Mouse (Mus musculus) bone marrow macrophage, adult 2 months (primary cell): ENCODE results near the gene Iqca.

Source experiments
- CTCF ChIP-seq: IDR thresholded peaks from 2 replicates; pipeline ENCODE4 v1.5.1; 2012; ENCODE audit warnings: low read depth, mild to moderate bottlenecking, low read length, moderate library complexity
- POLR2A ChIP-seq: IDR thresholded peaks from 2 replicates; pipeline ENCODE4 v1.6.1; 2012; ENCODE audit warnings: mild to moderate bottlenecking, low read depth, low read length, borderline replicate concordance

DNA sequence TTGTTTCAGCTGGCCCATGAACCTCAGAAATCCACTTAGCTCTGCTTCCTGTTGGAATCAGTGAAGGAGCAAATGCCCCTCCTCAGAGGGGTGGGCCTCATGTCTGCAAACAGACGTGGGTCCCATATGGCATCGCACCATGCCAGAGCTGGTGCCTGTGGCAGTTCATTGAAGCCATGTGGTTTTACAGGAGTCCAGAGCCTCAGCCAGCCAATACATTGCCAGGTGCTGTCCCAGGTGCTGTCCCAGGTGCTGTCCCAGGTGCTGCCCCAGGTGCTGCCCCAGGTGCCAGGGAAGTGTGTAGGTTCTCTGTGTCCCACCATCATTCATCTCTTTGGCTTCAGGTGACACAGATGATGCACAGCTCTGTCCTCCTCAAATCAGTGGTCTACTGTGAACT is 124.9 kb downstream of the Iqca start:
- TF ChIP-seq CTCF (no peak), POLR2A (no peak)
